Mouse (Mus musculus): ENCODE data around the gene Bsn. TPM values are rescaled to one million over a fixed set of nuclear protein-coding genes. Genes with fewer than 3 reads are reported as not detected.

Bsn gene
- polyA plus RNA-seq, 1 experiment: 105 TPM

DNA sequence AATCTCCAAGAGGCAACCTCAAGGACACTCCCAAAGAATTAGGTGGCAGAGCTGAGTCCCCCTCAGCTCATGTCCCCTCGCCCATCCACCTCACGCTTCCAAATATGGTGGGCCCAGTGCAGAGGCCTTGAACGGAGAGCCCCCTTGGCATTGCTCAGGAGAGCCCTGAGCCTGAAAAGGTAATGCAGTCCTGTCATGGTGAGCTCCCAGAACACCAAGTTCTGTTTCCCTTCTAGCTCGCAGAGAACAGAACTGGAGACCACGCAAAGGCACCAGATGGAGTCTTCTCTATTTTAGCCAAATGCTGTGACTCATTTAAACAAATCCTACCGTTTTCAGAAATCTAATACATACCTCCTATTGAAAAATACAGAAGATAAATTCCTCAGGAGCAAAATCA lies 32.7 kb downstream of the Bsn start:
- Histone ChIP-seq H3K4me1 (ENCODE audit: control insufficient read depth, insufficient read depth, low read length) (peaks cover 26% of the 10 kb centered on the region), H3K4me3 (ENCODE audit: insufficient read depth, low read length) (no peak overlapping the region), H3K27ac (ENCODE audit: insufficient read depth, low read length) (peak overlapping the region; percentile 98)
- TF ChIP-seq CTCF (IDR thresholded peaks at IDR 0.05; ENCODE audit: extremely low read depth, insufficient read depth, low read length) (no peak), POLR2A (IDR thresholded peaks at IDR 0.05; ENCODE audit: extremely low read depth, insufficient read depth, low read length) (no peak)

DNA sequence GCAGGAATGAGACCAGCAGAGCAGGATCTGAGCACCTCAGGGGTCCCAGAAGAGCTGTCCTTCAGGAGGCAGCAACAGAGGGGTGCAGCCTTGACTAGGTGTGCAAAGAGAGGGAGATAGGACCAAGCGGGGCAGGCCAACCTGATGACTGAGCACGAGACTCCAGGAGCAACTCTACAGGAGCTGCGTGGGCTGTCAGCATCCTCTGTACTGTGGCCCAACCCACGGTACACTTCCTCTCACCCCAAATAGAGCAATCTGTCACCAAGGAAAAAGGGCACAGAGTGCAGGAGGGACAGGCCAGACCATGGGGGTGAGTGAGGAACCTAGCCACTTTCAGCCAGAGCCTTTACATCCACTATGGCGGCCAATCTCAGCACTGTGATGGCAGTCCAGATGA lies 33.4 kb downstream of the Bsn start:
- no peak for TF ChIP-seq CTCF (IDR thresholded peaks at IDR 0.05; ENCODE audit: extremely low read depth, insufficient read depth, low read length)
- no peak for TF ChIP-seq POLR2A (IDR thresholded peaks at IDR 0.05; ENCODE audit: extremely low read depth, insufficient read depth, low read length)
- Histone ChIP-seq H3K27ac (ENCODE audit: insufficient read depth, low read length) (peak overlapping the region; percentile 98), H3K4me3 (ENCODE audit: insufficient read depth, low read length) (no peak overlapping the region), H3K4me1 (ENCODE audit: control insufficient read depth, insufficient read depth, low read length) (peaks cover 26% of the 10 kb centered on the region)

DNA sequence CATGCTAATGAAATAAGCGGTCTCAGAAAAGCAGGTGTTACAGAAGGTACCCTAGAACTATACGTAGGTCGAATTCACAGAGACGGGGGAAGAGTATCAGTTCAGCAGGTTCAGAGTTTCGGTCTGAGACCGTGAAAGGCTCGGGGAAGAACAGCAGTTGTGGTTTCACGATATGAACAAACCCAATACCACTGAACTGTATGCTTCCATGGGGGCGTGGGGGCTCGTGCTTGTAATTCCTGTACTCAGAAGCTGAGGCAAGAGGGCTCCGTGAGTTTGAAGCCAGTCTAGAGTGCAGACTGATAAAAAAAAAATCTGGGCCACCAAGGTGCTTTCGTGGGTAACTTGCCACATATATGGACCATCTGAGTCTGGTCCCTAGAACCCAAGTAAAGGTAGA lies 35.4 kb downstream of the Bsn start:
- no peak overlapping the region for H3K4me3 ChIP-seq (ENCODE audit: insufficient read depth, low read length)
- peaks cover 28% of the 10 kb centered on the region for H3K4me1 ChIP-seq (ENCODE audit: control insufficient read depth, insufficient read depth, low read length)
- H3K27ac ChIP-seq (ENCODE audit: insufficient read depth, low read length): 0 out of 2 replicates have a peak overlapping the region, but pooled peaks have one; percentile 45
- no peak for TF ChIP-seq POLR2A (IDR thresholded peaks at IDR 0.05; ENCODE audit: extremely low read depth, insufficient read depth, low read length)
- no peak for TF ChIP-seq CTCF (IDR thresholded peaks at IDR 0.05; ENCODE audit: extremely low read depth, insufficient read depth, low read length)

DNA sequence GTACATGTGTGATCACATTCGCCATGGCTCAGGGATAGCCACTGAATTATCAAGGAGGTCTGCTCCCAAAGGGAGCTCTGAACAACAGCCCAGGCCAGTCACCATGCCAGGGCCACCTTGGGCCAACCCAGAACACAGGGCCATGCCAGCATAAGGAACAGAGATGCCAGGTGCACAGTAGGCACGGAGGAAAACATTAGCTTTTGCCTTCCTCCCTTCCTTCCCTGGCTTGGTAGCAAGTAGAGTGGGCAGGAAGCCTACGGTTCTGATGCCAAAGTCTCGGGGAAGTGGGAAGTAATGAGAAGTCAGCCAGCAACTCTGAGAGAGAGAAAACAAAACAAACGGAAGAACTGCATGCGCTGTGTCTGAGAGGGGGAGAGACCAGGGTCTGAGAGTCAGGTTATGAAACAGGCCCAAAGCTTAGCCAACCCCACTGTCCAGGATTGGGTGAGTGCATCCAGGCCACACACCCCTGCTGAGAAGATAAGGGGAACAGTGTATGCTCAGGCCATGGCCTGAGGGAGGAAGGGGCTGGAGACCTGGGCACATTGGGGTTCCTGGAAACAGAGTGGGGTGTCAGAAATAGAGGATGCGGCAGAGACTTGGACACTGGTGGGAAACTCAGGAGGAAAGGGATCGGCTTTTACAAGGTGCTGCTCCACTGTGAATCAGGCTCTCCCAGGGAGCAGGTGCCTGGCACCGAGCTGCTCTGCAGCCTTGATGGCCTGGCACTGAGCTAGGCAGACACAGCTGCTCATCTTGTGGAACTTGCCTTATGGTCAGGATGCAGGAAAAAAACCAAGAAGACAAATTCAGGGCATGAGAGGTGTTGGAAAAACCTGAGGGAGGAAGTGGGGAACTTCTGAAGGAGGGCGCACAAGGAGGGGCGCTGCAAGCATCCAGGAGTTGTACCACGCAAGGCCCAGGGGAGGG lies 36.4 kb downstream of the Bsn start:
- H3K27ac ChIP-seq (ENCODE audit: insufficient read depth, low read length): peak overlapping the region; percentile 57
- no peak overlapping the region for H3K4me3 ChIP-seq (ENCODE audit: insufficient read depth, low read length)
- H3K4me1 ChIP-seq (ENCODE audit: control insufficient read depth, insufficient read depth, low read length): peaks cover 24% of the 10 kb centered on the region
- TF ChIP-seq POLR2A (IDR thresholded peaks at IDR 0.05; ENCODE audit: extremely low read depth, insufficient read depth, low read length) (no peak), CTCF (IDR thresholded peaks at IDR 0.05; ENCODE audit: extremely low read depth, insufficient read depth, low read length) (no peak)

DNA sequence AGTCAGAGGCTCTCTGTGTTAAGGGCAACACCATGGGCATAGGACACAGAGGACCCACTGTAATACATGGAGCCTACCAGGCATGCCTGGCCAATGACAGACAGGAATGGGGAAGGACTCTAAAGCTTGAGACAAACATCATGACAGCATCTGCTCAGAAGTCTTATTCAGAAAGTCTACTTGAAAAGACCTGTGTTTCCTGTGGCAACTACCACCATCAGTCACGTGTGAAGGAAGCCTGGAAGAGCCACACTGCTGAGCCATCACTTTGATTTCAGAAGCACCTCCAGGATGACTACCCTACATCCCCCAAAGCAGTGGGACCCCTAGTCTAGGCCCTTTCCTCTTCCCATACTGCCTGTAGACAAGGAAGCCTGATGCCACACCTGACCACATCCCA lies 39.7 kb downstream of the Bsn start:
- no peak for TF ChIP-seq CTCF (IDR thresholded peaks at IDR 0.05; ENCODE audit: extremely low read depth, insufficient read depth, low read length)
- no peak for TF ChIP-seq POLR2A (IDR thresholded peaks at IDR 0.05; ENCODE audit: extremely low read depth, insufficient read depth, low read length)
- H3K4me1 ChIP-seq (ENCODE audit: control insufficient read depth, insufficient read depth, low read length): peaks cover 17% of the 10 kb centered on the region
- H3K27ac ChIP-seq (ENCODE audit: insufficient read depth, low read length): peak overlapping the region; percentile 36
- no peak overlapping the region for H3K4me3 ChIP-seq (ENCODE audit: insufficient read depth, low read length)

DNA sequence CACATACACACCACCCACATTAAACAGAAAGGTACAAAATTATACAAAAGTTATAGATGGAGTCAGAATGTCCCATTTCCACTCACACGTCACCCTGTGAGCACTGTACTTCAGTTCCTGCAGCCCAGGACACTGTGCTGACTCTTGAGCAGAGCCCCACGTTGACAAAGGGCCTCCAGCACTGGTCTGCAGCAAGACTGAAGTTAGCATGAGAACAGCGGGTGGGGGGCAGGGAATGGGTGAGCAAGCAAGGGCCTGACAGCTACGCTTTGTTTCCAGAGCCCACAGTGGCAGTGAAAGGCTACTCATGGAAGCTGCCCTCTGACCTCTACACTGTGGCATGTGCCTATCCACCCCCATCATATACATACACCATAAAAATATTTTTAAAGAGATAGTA lies 40.4 kb downstream of the Bsn start:
- H3K4me1 ChIP-seq (ENCODE audit: control insufficient read depth, insufficient read depth, low read length): peaks cover 16% of the 10 kb centered on the region
- TF ChIP-seq POLR2A (IDR thresholded peaks at IDR 0.05; ENCODE audit: extremely low read depth, insufficient read depth, low read length) (no peak), CTCF (IDR thresholded peaks at IDR 0.05; ENCODE audit: extremely low read depth, insufficient read depth, low read length) (no peak)
- no peak overlapping the region for H3K4me3 ChIP-seq (ENCODE audit: insufficient read depth, low read length)
- H3K27ac ChIP-seq (ENCODE audit: insufficient read depth, low read length): no peak overlapping the region

DNA sequence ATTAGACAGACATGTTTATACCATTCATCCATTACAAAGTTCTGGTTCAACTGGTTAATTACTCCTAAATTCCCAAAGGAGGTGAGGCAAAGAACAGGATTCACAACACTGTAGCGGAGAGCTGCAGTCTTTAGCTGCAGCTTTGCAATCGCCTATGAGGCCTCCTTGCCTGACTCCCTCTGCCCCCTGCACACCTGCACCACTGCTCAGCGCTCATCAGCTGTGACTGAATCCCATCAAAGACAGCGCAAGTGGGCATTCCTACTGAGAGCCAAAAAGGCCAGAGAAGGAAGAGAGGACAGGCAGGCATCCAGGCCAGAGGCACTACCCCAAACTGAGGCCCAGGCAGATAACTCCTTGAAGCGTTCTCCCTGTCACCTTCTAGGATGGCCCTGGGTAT lies 42.6 kb downstream of the Bsn start:
- Histone ChIP-seq H3K4me1 (ENCODE audit: control insufficient read depth, insufficient read depth, low read length) (peaks cover 10% of the 10 kb centered on the region), H3K4me3 (ENCODE audit: insufficient read depth, low read length) (no peak overlapping the region), H3K27ac (ENCODE audit: insufficient read depth, low read length) (no peak overlapping the region)
- TF ChIP-seq POLR2A (IDR thresholded peaks at IDR 0.05; ENCODE audit: extremely low read depth, insufficient read depth, low read length) (no peak), CTCF (IDR thresholded peaks at IDR 0.05; ENCODE audit: extremely low read depth, insufficient read depth, low read length) (no peak)

DNA sequence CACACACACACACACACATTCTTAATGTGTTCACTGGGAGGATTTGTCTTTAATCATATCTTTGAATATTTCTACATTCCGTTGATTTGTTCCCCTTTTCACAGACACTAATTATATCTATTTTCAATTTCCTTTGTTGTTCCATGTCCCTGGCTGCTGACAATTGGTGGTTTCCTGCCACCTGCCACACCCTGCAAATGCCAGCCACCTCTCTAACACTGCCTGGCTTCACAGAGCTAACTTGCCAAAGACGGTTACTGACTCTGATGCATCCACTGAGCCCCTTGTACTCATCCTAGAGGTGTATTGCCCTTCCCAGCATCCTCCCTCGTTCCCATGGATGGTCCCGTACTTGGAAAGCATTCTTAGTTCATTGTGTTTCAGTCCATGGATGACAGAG lies 43.7 kb downstream of the Bsn start:
- TF ChIP-seq POLR2A (IDR thresholded peaks at IDR 0.05; ENCODE audit: extremely low read depth, insufficient read depth, low read length): no peak
- TF ChIP-seq CTCF (IDR thresholded peaks at IDR 0.05; ENCODE audit: extremely low read depth, insufficient read depth, low read length): no peak
- H3K4me1 ChIP-seq (ENCODE audit: control insufficient read depth, insufficient read depth, low read length): peaks cover 10% of the 10 kb centered on the region
- H3K4me3 ChIP-seq (ENCODE audit: insufficient read depth, low read length): no peak overlapping the region
- H3K27ac ChIP-seq (ENCODE audit: insufficient read depth, low read length): no peak overlapping the region

DNA sequence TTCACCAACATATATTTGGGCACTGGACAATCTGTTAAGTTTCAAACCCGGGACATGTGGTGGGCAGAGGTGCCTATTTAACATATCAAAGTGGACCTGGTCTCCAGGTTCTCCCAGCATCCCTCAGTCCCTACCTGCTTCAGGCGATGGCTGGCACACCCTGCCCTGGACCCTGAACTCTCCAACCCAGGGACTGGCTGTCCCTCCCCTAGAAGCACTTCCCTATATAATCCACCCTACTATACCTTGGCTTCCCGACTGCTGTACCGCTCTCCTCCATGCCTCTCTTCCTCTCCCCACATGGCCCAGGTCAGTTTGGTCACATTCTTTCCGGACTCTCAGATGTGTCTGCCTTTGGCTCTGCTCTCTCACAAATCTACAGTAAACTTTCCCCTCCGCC lies 44.4 kb downstream of the Bsn start:
- H3K4me3 ChIP-seq (ENCODE audit: insufficient read depth, low read length): no peak overlapping the region
- H3K4me1 ChIP-seq (ENCODE audit: control insufficient read depth, insufficient read depth, low read length): peaks cover 12% of the 10 kb centered on the region
- TF ChIP-seq CTCF (IDR thresholded peaks at IDR 0.05; ENCODE audit: extremely low read depth, insufficient read depth, low read length) (no peak), POLR2A (IDR thresholded peaks at IDR 0.05; ENCODE audit: extremely low read depth, insufficient read depth, low read length) (no peak)
- no peak overlapping the region for H3K27ac ChIP-seq (ENCODE audit: insufficient read depth, low read length)

All from cortical plate, adult 2 months (tissue).